Mouse (Mus musculus) liver, postnatal 0 days (tissue): ENCODE measurements at regions not wholly inside any gene's neighbourhood (a gene's known extent, or its start where the extent isn't known, plus 50 kb on each side); places are given as distances from the start of the nearest gene placed in this dataset.
"Not testable (repeated sequence)": the region's sequence is repeated elsewhere in the genome, so short reads cannot be mapped to it uniquely, and the experiment has no call there.

ENCODE experiments used
- ATAC-seq: fragments of 200-750 bp; cut with Nextera tagmentation; 2 replicates; pipeline ENCODE4 v1.8.0; 2017; ENCODE audit warnings: mild to moderate bottlenecking, moderate library complexity
- DNase-seq: peaks from one replicate; pipeline ENCODE4 v3.0.0-alpha.2; 2016
- H3K27ac ChIP-seq: fragments of 300-500 bp; sonication (generic); 2 replicates; pipeline ENCODE4 v1.5.1; 2014; ENCODE audit warnings: antibody characterized with exemption, moderate library complexity, mild to moderate bottlenecking, low read depth
- H3K27me3 ChIP-seq: fragments of 300-500 bp; sonication (generic); 2 replicates; pipeline ENCODE4 v1.6.1; 2014; ENCODE audit warnings: low read length, control low read depth, mixed read lengths; ENCODE audit not compliant: insufficient read depth
- H3K36me3 ChIP-seq: fragments of 300-500 bp; sonication (generic); replicated peaks from 2 replicates; pipeline ENCODE4 v1.6.1; 2014; ENCODE audit warnings: mild to moderate bottlenecking, control low read depth, low read length, moderate library complexity, mixed read lengths; ENCODE audit not compliant: insufficient read depth
- H3K4me1 ChIP-seq: fragments of 300-500 bp; sonication (generic); 2 replicates; pipeline ENCODE4 v1.6.1; 2014; ENCODE audit warnings: antibody characterized with exemption, mild to moderate bottlenecking, control low read depth; ENCODE audit not compliant: insufficient read depth
- H3K4me2 ChIP-seq: fragments of 300-500 bp; sonication (generic); 2 replicates; pipeline ENCODE4 v1.6.1; 2014; ENCODE audit warnings: low read depth, mild to moderate bottlenecking, low read length, moderate library complexity, mixed read lengths
- H3K4me3 ChIP-seq: fragments of 300-500 bp; sonication (generic); 2 replicates; pipeline ENCODE4 v1.5.1; 2014; ENCODE audit warnings: low read depth, low read length
- H3K9ac ChIP-seq: fragments of 300-500 bp; sonication (generic); replicated peaks from 2 replicates; pipeline ENCODE4 v1.6.1; 2014; ENCODE audit warnings: mild to moderate bottlenecking, moderate library complexity
- H3K9me3 ChIP-seq: fragments of 300-500 bp; sonication (generic); 2 replicates; pipeline ENCODE4 v1.6.1; 2016; ENCODE audit warnings: mild to moderate bottlenecking, control low read depth, low read length, mixed read lengths
- CTCF ChIP-seq: sonication (generic); IDR thresholded peaks from 2 replicates; pipeline ENCODE4 v1.5.1; 2016; ENCODE audit warnings: antibody characterized with exemption, low read depth
- EP300 ChIP-seq: IDR thresholded peaks from 2 replicates; pipeline ENCODE4 v1.6.1; 2016; ENCODE audit warnings: antibody characterized with exemption, low read depth, mild to moderate bottlenecking
- WGBS: fragments of 180-500 bp; shearing (Covaris S2); extraction: QIAGEN DNeasy Blood & Tissue Kit; methylation state at CpG from one replicate; pipeline ENCODE4 v1.1.7; 2014; ENCODE audit not compliant: insufficient replicate concordance; 5-methylcytosine and 5-hydroxymethylcytosine counted together

GRCm38 (mm10) chr2:162867516-162868029, 63.8 kb upstream of the Srsf6 start:
- Histone ChIP-seq H3K9me3 (no peaks in the 10 kb centered on the region), H3K9ac (no peak overlapping the region), H3K27ac (no peak overlapping the region), H3K27me3 (0 out of 2 replicates have a peak, but pooled peaks cover 4% of the 10 kb centered on the region), H3K4me1 (no peaks in the 10 kb centered on the region), H3K36me3 (no peaks in the 10 kb centered on the region), H3K4me3 (no peak overlapping the region), H3K4me2 (no peak overlapping the region)
- DNase-seq, result no peak
- TF ChIP-seq CTCF, result no peak
- no peak for TF ChIP-seq EP300
- no peak for ATAC-seq
- WGBS, result 8% methylated on average over 15 of the region's 15 CpGs

- Histone ChIP-seq H3K9ac (no peak overlapping the region), H3K27me3 (0 out of 2 replicates have a peak, but pooled peaks cover 4% of the 10 kb centered on the region), H3K9me3 (no peaks in the 10 kb centered on the region), H3K4me1 (no peaks in the 10 kb centered on the region), H3K4me3 (no peak overlapping the region), H3K27ac (no peak overlapping the region), H3K36me3 (no peaks in the 10 kb centered on the region), H3K4me2 (no peak overlapping the region)
- DNase-seq (no peak), ATAC-seq (no peak)
- 20% methylated on average over 11 of the region's 11 CpGs for WGBS
- TF ChIP-seq EP300, result no peak
Observed at GRCm38 (mm10) chr2:162866613-162867314, 64.6 kb upstream of the Srsf6 start.

- H3K36me3 ChIP-seq, result no peaks in the 10 kb centered on the region
- 60% methylated on average over 1 of the region's 1 CpGs for WGBS
- no peaks in the 10 kb centered on the region for H3K4me1 ChIP-seq
- no peak overlapping the region for H3K27ac ChIP-seq
- DNase-seq, result no peak
- no peak for TF ChIP-seq EP300
- no peak for TF ChIP-seq CTCF
- 0 out of 2 replicates have a peak, but pooled peaks cover 4% of the 10 kb centered on the region for H3K27me3 ChIP-seq
- H3K4me2 ChIP-seq, result no peak overlapping the region
- H3K4me3 ChIP-seq, result no peak overlapping the region
- no peak for ATAC-seq
- H3K9ac ChIP-seq, result no peak overlapping the region
- no peaks in the 10 kb centered on the region for H3K9me3 ChIP-seq
Observed at GRCm38 (mm10) chr2:162864571-162864970, 66.8 kb upstream of the Srsf6 start.

- ATAC-seq, result no peak
- Histone ChIP-seq H3K9me3 (no peaks in the 10 kb centered on the region), H3K27ac (no peak overlapping the region), H3K36me3 (no peaks in the 10 kb centered on the region), H3K9ac (no peak overlapping the region), H3K4me1 (no peaks in the 10 kb centered on the region), H3K4me3 (no peak overlapping the region), H3K27me3 (no peaks in the 10 kb centered on the region), H3K4me2 (no peak overlapping the region)
- DNase-seq, result no peak
- 60% methylated on average over 6 of the region's 6 CpGs for WGBS
- TF ChIP-seq EP300, result no peak
- no peak for TF ChIP-seq CTCF
Observed at GRCm38 (mm10) chr2:162854606-162855005, 76.7 kb upstream of the Srsf6 start.

- Histone ChIP-seq H3K4me1 (no peaks in the 10 kb centered on the region), H3K4me3 (no peak overlapping the region), H3K4me2 (no peak overlapping the region), H3K9ac (no peak overlapping the region), H3K27me3 (no peaks in the 10 kb centered on the region), H3K27ac (no peak overlapping the region), H3K36me3 (no peaks in the 10 kb centered on the region), H3K9me3 (no peaks in the 10 kb centered on the region)
- DNase-seq (no peak), ATAC-seq (no peak)
- WGBS, result 69% methylated on average over 7 of the region's 7 CpGs
- TF ChIP-seq CTCF (no peak), EP300 (no peak)
Observed at GRCm38 (mm10) chr2:162853576-162853975, 77.8 kb upstream of the Srsf6 start.

GRCm38 (mm10) chr2:162841761-162842160, 89.6 kb upstream of the Srsf6 start:
- not testable (repeated sequence) for DNase-seq, H3K4me1 ChIP-seq, H3K36me3 ChIP-seq, H3K9me3 ChIP-seq, H3K27ac ChIP-seq, ATAC-seq, H3K4me3 ChIP-seq, H3K9ac ChIP-seq, H3K4me2 ChIP-seq, H3K27me3 ChIP-seq
- 76% methylated on average over 9 of the region's 9 CpGs for WGBS

- Histone ChIP-seq H3K27me3 (no peaks in the 10 kb centered on the region), H3K4me2 (no peak overlapping the region), H3K36me3 (no peaks in the 10 kb centered on the region), H3K9ac (no peak overlapping the region), H3K9me3 (no peaks in the 10 kb centered on the region), H3K4me1 (no peaks in the 10 kb centered on the region), H3K27ac (no peak overlapping the region), H3K4me3 (no peak overlapping the region)
- TF ChIP-seq CTCF, result no peak
- 35% methylated on average over 2 of the region's 2 CpGs for WGBS
- no peak for ATAC-seq
- DNase-seq, result no peak
Observed at GRCm38 (mm10) chr2:162837776-162838175, 93.6 kb upstream of the Srsf6 start.
